Mouse (Mus musculus) kidney, adult 18-20 months (tissue): ENCODE data around the gene Cdh23.
A peak's percentile ranks its signal among the peaks of the same experiment; 100 is the strongest.

Source experiments
- DNase-seq: peaks from one replicate; pipeline ENCODE4 v3.0.0; 2021

The Cdh23 gene

DNA sequence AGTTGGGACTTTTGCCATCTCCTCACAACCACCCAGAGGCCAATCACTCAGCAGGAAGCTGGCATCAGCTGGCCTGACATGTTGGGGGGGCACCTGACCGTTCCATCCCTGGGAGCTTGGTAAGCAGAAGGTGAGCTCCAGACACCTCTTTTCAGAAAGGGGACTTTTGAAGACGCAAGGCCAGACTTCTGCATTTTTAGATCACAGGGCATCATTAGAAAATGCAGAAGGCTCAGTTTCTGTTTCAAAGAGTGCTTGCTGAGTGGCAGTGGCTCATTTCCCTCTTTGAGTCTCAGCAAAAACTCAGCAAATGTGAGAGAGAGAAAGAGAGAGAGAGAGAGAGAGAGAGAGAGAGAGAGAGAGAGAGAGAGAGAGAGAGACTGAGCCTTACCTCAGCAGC lies 8.8 kb upstream of the Cdh23 start:
- no peak for DNase-seq

GRCm38 (mm10) chr10:60697775-60698174 lies 1.5 kb upstream of the Cdh23 start:
- DNase-seq = no peak

DNA sequence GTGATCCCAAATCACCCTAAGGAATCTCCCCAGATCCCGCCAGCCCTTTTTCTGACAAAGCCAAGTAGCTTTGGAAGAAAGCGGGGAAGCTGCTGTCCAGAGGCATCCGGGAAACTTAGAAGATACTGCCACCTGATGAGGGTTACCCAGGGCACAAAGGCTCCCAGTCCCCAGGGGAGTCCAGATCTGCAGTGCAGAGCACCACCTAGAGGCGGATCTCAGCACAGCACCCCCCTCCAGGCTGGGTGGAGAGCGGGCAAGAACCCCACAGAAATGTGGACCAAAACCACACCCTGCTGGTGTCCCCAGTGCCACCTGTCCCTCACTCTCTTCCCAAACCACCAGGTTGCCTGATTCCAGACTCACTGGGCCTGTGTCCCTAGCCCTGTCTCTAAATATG lies 685 bp upstream of the Cdh23 start:
- DNase-seq = peak; percentile 76

DNA sequence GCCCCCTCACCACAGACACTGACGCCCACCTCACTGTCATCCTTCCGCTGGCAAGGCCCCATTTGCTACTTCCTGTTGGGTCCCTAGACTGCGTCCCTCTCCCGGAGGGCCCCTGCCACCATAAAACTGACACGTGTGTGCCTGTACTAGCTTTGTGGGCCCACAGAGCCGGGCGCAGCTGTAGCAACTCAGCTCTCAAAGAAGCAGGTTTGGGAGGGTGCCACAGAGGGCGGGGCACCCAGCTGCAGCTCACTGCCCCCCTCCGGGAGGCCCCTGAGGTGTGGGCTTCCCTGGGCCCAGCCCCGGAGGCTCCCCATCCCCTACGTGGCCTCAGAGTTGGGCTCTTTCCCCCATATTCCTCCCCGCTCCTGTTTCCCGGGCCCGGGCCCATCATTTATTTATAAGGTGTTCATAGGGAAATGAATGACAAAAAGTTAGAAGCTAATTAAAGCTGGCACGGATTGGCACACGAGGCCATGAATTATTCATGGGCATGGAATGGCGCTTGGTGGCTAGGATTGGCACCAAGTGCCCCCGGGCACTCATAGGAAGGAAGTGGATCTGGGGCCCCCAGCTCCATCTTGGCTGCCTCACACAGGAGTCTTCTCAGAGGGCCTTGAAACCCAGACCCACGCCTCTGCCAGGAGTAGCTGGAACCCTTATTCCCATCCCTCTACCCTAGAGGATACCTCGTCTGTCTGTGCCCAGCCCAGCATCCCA lies 4.5 kb downstream of the Cdh23 start:
- peak; percentile 21 for DNase-seq

- DNase-seq = no peak
Measured at GRCm38 (mm10) chr10:60690960-60691359, 5.3 kb downstream of the Cdh23 start.

DNA sequence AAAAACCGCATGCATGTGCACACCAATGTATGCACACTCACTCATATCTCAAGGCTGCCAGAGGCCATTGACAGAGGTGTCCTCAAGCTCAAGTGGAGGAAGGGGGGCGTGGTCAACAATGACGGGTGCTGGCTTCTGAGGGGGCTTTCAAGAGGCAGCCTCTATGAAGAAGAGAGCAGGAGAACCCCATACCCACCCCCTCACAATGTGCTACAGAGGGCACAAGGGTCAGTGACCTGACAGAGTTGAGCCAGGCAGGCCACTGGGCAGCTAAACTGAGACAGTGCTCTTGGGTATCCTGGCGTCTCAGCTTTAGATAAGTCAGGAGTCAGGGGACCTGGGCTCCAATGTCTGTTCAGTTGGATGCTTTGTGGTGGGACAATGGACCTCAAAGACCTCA lies 6.9 kb downstream of the Cdh23 start:
- DNase-seq = no peak

DNA sequence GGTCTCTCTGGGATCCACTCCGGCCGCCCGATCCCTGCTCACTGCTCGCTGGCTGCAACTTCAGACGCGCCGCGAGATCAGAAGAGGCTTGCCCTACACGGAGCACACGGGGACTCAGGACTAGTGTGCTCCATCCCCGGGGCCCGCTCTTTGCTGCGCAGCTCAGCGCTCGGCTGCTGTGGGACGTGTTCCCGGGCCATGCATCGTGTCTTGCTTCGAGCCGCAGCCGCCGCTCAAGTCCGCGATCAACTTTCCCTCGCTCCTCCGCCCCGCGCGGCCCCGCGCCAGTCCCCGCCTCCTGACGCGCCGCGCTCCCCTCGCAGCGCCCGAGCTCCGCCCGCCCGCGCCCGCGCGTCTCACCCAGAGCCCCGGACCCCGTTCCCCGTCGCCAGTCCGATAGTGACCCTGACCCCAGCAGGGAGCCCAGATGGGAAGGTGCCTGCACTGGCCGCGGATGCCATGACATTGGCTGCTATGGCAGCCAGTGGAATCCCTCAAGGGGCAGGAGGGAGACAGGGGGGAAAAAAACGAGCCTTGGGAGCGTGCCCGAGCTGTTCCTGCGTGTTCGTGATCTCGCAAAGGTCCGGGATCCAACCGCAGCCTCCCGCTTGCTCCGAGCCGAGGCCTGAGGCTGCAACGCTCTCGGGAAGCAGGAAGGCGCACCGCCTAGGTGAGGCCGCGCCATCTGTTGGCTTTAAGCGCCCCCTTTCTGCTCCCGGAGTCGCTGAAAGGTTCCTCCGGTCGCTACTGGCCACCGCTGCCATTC lies 9.1 kb downstream of the Cdh23 start:
- peak; percentile 60 for DNase-seq

DNA sequence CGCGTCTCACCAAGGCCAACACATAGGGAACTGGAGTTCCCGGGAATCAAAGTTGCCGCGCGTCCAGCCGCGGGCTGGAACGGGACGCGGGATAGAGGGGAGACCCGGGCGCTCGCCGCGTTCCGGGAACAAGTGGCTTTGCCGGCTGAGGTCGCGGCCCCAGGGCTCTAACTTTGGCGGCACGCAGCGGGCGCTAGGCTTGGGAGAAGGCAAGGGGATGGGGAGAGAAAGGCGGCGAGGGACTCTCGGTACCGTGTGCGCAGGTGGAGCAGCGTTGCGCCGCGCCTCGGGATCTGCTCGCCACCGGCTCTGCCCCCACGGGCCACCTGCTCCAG lies 9.7 kb downstream of the Cdh23 start:
- no peak for DNase-seq

GRCm38 (mm10) chr10:60685764-60686640 lies 10.3 kb downstream of the Cdh23 start:
- peak; percentile 8 for DNase-seq

- no peak for DNase-seq
Measured at GRCm38 (mm10) chr10:60678926-60679325, 17.4 kb downstream of the Cdh23 start.

DNA sequence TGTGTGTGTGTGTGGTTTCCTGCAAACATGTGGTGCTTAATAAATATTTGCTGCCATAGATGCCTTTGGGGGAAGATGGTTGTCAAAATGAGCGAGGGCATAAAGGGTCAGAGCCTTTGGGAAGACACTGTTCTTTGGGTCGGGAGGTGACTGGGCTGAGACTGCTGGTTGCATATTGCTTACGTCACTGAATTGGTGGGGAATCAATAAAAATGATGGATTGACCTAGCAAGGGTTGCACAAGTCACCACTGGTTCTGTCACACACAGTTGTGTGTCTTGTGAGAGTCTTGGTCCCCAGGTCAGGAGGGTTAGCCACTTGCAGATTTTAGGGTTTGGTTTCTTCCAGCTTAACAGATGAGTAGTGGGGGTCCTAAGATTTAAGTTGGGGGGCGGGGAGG lies 19.0 kb downstream of the Cdh23 start:
- no peak for DNase-seq

GRCm38 (mm10) chr10:60670166-60670565 lies 26.1 kb downstream of the Cdh23 start:
- no peak for DNase-seq

GRCm38 (mm10) chr10:60668591-60668990 lies 27.7 kb downstream of the Cdh23 start:
- DNase-seq = no peak

- DNase-seq = no peak
Measured at GRCm38 (mm10) chr10:60660986-60661385, 35.3 kb downstream of the Cdh23 start.

- no peak for DNase-seq
Measured at GRCm38 (mm10) chr10:60659450-60660020, 36.8 kb downstream of the Cdh23 start.

DNA sequence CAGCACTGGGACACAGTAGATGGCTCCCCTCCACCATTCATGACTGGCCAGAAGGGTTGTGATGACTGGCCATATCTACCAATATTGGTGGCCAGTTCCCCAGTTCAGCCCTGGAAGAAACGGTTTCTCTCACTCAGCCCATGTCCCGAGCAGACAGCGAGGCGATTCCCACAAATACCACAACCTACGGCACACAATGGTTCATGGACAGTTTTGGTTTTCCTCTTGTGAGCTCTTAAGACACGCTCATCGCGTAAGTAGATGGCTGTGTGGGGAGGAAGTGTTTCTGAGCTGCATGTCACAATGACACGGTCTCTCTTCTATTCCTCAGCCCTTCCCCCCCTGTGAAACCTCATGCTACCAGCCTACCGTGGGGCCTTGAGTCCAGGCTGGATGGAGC lies 38.1 kb downstream of the Cdh23 start:
- DNase-seq = no peak

- no peak for DNase-seq
Measured at GRCm38 (mm10) chr10:60653675-60654074, 42.6 kb downstream of the Cdh23 start.

- DNase-seq = no peak
Measured at GRCm38 (mm10) chr10:60653106-60653505, 43.2 kb downstream of the Cdh23 start.

GRCm38 (mm10) chr10:60644079-60644641 lies 52.1 kb downstream of the Cdh23 start:
- DNase-seq = no peak

GRCm38 (mm10) chr10:60639291-60639690 lies 57.0 kb downstream of the Cdh23 start:
- DNase-seq = no peak

GRCm38 (mm10) chr10:60635568-60636295 lies 60.6 kb downstream of the Cdh23 start:
- DNase-seq = no peak

DNA sequence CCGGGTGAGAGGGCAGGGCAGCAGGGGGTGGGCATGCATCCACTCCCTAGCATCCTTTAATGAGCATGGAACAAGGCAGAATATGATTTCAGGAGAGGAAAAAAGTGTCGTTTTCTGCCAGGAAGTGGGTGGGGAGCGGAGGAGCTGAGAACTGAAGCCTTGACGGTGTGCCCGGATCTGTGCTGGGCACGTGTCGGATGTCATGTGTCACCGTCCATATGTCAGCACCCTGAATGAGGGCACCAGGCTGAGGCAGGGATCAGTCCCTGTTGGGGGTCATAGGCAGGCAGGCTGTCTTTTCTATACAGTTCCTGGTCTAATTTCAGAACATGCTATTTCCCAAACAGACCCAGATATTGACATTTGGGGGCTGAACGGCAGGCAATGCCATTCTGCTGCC lies 61.9 kb downstream of the Cdh23 start:
- DNase-seq = no peak
